Mouse (Mus musculus) intestine, postnatal 0 days (tissue): ENCODE measurements at regions not wholly inside any gene's neighbourhood (a gene's known extent, or its start where the extent isn't known, plus 50 kb on each side); places are given as distances from the start of the nearest gene placed in this dataset.

ENCODE experiments used
- ATAC-seq: fragments of 200-750 bp; cut with Nextera tagmentation; 2 replicates; pipeline ENCODE4 v1.8.0; 2017; ENCODE audit warnings: mild to moderate bottlenecking, moderate TSS enrichment, moderate library complexity
- H3K27ac ChIP-seq: fragments of 300-500 bp; sonication (generic); 2 replicates; pipeline ENCODE4 v1.5.1; 2014; ENCODE audit warnings: mild to moderate bottlenecking, low read depth, low read length, moderate library complexity
- H3K27me3 ChIP-seq: fragments of 300-500 bp; sonication (generic); replicated peaks from 2 replicates; pipeline ENCODE4 v1.6.1; 2014; ENCODE audit warnings: low read length, mixed read lengths; ENCODE audit not compliant: control insufficient read depth, insufficient read depth
- H3K36me3 ChIP-seq: fragments of 300-500 bp; sonication (generic); 2 replicates; pipeline ENCODE4 v1.6.1; 2014; ENCODE audit warnings: mild to moderate bottlenecking, moderate library complexity; ENCODE audit not compliant: control insufficient read depth, insufficient read depth
- H3K4me1 ChIP-seq: fragments of 300-500 bp; sonication (generic); replicated peaks from 2 replicates; pipeline ENCODE4 v1.6.1; 2014; ENCODE audit warnings: antibody characterized with exemption, low read length, mixed read lengths; ENCODE audit not compliant: control insufficient read depth, insufficient read depth
- H3K4me2 ChIP-seq: fragments of 300-500 bp; sonication (generic); replicated peaks from 2 replicates; pipeline ENCODE4 v1.6.1; 2014; ENCODE audit warnings: low read depth, mild to moderate bottlenecking, moderate library complexity
- H3K4me3 ChIP-seq: fragments of 300-500 bp; sonication (generic); 2 replicates; pipeline ENCODE4 v1.5.1; 2014; ENCODE audit warnings: low read depth, low read length
- H3K9ac ChIP-seq: fragments of 300-500 bp; sonication (generic); 2 replicates; pipeline ENCODE4 v1.6.1; 2014; ENCODE audit warnings: mild to moderate bottlenecking, low read depth, low read length
- H3K9me3 ChIP-seq: fragments of 300-500 bp; sonication (generic); 2 replicates; pipeline ENCODE4 v1.6.1; 2016; ENCODE audit warnings: mixed run types; ENCODE audit not compliant: control insufficient read depth
- CTCF ChIP-seq: sonication (generic); IDR thresholded peaks from 2 replicates; pipeline ENCODE4 v1.5.1; 2016; ENCODE audit warnings: low read depth, mild to moderate bottlenecking, control low read depth, antibody characterized with exemption, moderate library complexity
- WGBS: fragments of 180-500 bp; shearing (Covaris S2); extraction: QIAGEN DNeasy Blood & Tissue Kit; methylation state at CpG from one replicate; pipeline ENCODE4 v1.1.7; 2014; 5-methylcytosine and 5-hydroxymethylcytosine counted together

GRCm38 (mm10) chr12:52379245-52379644, 124.5 kb upstream of the Arhgap5 start:
- WGBS = 87% methylated on average over 4 of the region's 4 CpGs
- no peak overlapping the region for H3K9ac ChIP-seq
- no peak overlapping the region for H3K4me3 ChIP-seq
- no peak overlapping the region for H3K4me2 ChIP-seq
- H3K27me3 ChIP-seq = no peaks in the 10 kb centered on the region
- no peak for ATAC-seq
- no peaks in the 10 kb centered on the region for H3K9me3 ChIP-seq
- TF ChIP-seq CTCF = no peak
- H3K36me3 ChIP-seq = no peaks in the 10 kb centered on the region
- H3K4me1 ChIP-seq = 0 out of 2 replicates have a peak, but pooled peaks cover 14% of the 10 kb centered on the region
- H3K27ac ChIP-seq = no peak overlapping the region

GRCm38 (mm10) chr12:52379960-52380359, 123.8 kb upstream of the Arhgap5 start:
- ATAC-seq = no peak
- 65% methylated on average over 5 of the region's 5 CpGs for WGBS

GRCm38 (mm10) chr12:52381161-52381967, 122.4 kb upstream of the Arhgap5 start:
- H3K4me2 ChIP-seq = no peak overlapping the region; the same call in 1 of the 2 replicates
- no peak overlapping the region for H3K9ac ChIP-seq
- no peak for ATAC-seq
- no peak overlapping the region; the same call in 1 of the 2 replicates for H3K27ac ChIP-seq
- H3K4me1 ChIP-seq = 0 out of 2 replicates have a peak, but pooled peaks cover 14% of the 10 kb centered on the region
- WGBS = 48% methylated on average over 18 of the region's 18 CpGs
- H3K4me3 ChIP-seq = no peak overlapping the region
- H3K9me3 ChIP-seq = no peaks in the 10 kb centered on the region
- H3K36me3 ChIP-seq = no peaks in the 10 kb centered on the region
- no peak for TF ChIP-seq CTCF
- no peaks in the 10 kb centered on the region for H3K27me3 ChIP-seq

More at GRCm38 (mm10) chr12:52379960-52380359, 123.8 kb upstream of the Arhgap5 start:
- Histone ChIP-seq H3K36me3 (no peaks in the 10 kb centered on the region), H3K9ac (no peak overlapping the region), H3K9me3 (no peaks in the 10 kb centered on the region), H3K4me1 (0 out of 2 replicates have a peak, but pooled peaks cover 14% of the 10 kb centered on the region), H3K4me2 (no peak overlapping the region), H3K4me3 (no peak overlapping the region), H3K27ac (no peak overlapping the region), H3K27me3 (no peaks in the 10 kb centered on the region)
- TF ChIP-seq CTCF = no peak

GRCm38 (mm10) chr12:52381968-52382325, 121.8 kb upstream of the Arhgap5 start:
- no peaks in the 10 kb centered on the region for H3K9me3 ChIP-seq
- WGBS = 76% methylated on average over 1 of the region's 1 CpGs
- H3K9ac ChIP-seq = no peak overlapping the region
- no peak for ATAC-seq
- H3K36me3 ChIP-seq = no peaks in the 10 kb centered on the region
- H3K4me1 ChIP-seq = 0 out of 2 replicates have a peak, but pooled peaks cover 14% of the 10 kb centered on the region
- no peaks in the 10 kb centered on the region for H3K27me3 ChIP-seq
- no peak overlapping the region for H3K4me3 ChIP-seq
- TF ChIP-seq CTCF = no peak
- no peak overlapping the region for H3K4me2 ChIP-seq
- no peak overlapping the region for H3K27ac ChIP-seq

DNA sequence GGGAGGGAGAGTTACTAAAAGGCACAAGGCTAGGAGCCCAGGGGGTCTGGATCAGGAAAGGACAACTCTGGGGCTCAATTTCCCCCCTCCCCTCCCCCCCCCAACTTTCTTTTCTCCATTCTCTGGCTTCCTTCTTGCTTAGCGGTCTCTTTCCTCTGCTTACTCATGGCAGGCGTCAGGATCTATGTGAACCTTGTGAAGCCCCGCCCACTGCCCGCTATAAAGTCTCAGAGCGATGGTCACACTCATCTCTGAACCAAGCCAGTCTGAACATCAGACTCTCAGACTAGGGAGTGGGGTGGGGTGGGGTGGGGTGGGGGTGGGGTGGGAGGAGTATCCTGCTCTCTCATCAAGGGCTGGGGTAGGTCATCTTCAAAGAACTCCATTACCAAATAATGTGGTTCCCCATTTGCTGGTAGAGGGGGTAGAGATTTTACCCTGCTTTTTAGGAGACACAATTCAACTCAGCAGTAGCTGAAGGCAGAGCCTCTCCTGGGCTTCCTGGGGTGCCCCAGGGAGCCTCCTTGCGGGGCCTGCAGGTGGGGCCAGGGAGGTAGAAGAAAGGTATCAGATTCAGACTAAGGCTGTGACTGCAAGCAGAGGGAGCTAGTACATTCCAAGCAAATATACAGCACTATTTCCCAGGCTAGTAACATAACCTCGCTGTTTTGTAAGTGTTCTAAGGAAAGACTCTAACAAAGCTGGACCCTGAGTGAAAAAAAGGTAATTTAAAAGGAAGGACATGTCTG, 120.8 kb upstream of the Arhgap5 start:
- no peak overlapping the region for H3K4me3 ChIP-seq
- no peak overlapping the region for H3K9ac ChIP-seq
- H3K9me3 ChIP-seq = no peaks in the 10 kb centered on the region
- peak; percentile 82 for ATAC-seq
- peak; percentile 56 for TF ChIP-seq CTCF
- 9% methylated on average over 7 of the region's 7 CpGs for whole genome bisulfite sequencing
- 0 out of 2 replicates have a peak, but pooled peaks cover 14% of the 10 kb centered on the region for H3K4me1 ChIP-seq
- H3K36me3 ChIP-seq = no peaks in the 10 kb centered on the region
- H3K27ac ChIP-seq = 0 out of 2 replicates have a peak overlapping the region, but pooled peaks have one; percentile 5
- H3K4me2 ChIP-seq = 0 out of 2 replicates have a peak overlapping the region, but pooled peaks have one; percentile 2
- H3K27me3 ChIP-seq = no peaks in the 10 kb centered on the region

DNA sequence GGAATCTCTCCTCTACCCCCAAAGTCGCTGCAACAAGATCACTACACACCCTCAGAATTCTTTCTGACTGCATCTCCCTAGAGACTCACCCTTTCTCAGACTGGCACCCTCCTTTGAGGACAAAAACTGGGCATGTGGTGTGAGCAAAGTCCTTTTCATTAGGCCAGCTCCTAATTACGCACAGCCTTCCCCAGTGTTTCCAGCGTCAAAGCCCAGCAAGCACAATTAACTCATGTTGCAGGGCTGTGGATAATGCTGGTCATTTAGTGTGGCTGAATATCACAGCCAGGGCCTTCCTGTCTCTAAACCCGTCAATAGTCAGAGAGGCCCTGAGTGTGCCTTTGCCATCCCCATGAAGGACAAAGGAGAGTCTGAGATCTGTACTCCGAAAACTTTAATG, 114.2 kb upstream of the Arhgap5 start:
- Histone ChIP-seq H3K27me3 (no peaks in the 10 kb centered on the region), H3K9ac (no peak overlapping the region), H3K27ac (no peak overlapping the region), H3K36me3 (no peaks in the 10 kb centered on the region), H3K4me2 (no peak overlapping the region), H3K4me3 (no peak overlapping the region), H3K9me3 (no peaks in the 10 kb centered on the region), H3K4me1 (no peaks in the 10 kb centered on the region)
- no peak for TF ChIP-seq CTCF
- ATAC-seq = no peak
- WGBS = 80% methylated on average over 5 of the region's 5 CpGs
